Mouse (Mus musculus) ES-E14 (cell line): Measurements from ENCODE around the gene Crkl.

Experiments
- CHD2 ChIP-seq: IDR thresholded peaks from 2 replicates; pipeline ENCODE4 v1.6.1; 2014; ENCODE audit warnings: mild to moderate bottlenecking, low read depth, low read length, inconsistent platforms
- HCFC1 ChIP-seq: IDR thresholded peaks from 2 replicates; pipeline ENCODE4 v1.6.1; 2012; ENCODE audit warnings: low read length, inconsistent platforms, borderline replicate concordance; ENCODE audit not compliant: insufficient read depth
- MAFK ChIP-seq: IDR thresholded peaks from 2 replicates; pipeline ENCODE4 v1.6.1; 2014; ENCODE audit warnings: mild to moderate bottlenecking, low read depth, low read length, inconsistent platforms; ENCODE audit not compliant: insufficient read depth
- ZNF384 ChIP-seq: IDR thresholded peaks from 2 replicates; pipeline ENCODE4 v1.6.1; 2012; ENCODE audit warnings: low read depth, low read length, inconsistent platforms

DNA sequence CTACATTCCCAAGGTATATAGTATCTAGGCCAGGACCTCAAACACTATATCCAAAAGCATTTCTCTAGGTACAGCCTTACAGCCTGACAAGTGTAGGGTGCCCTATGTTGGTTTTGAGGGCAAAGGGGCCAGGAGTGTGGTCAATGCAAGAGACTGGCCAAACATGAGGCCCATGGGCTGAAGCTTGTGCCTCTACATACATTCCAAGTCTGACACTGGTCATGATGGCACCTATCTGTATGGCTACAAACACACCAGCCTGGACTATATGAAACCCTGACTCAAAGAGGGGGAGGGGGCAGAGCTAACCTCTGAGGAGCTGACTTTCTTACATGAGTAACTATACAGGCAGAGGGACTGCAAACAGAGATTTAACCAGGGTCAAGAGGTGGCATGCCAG is 75.8 kb downstream of the Crkl start:
- no peak for TF ChIP-seq MAFK
- no peak for TF ChIP-seq ZNF384
- no peak for TF ChIP-seq CHD2
- no peak for TF ChIP-seq HCFC1
